Mouse (Mus musculus) neural tube, embryonic 14.5 days (tissue): ENCODE results near the gene Cpa4. TPM values are rescaled to one million over a fixed set of nuclear protein-coding genes. Genes with fewer than 3 reads are reported as not detected.

Experiments
- ATAC-seq: fragments of 200-750 bp; cut with Nextera tagmentation; 2 replicates; pipeline ENCODE4 v1.8.0; 2017; ENCODE audit warnings: low read depth, mild to moderate bottlenecking, moderate TSS enrichment, moderate library complexity
- H3K27ac ChIP-seq: fragments of 300-500 bp; sonication (generic); 2 replicates; pipeline ENCODE4 v1.5.1; 2014; ENCODE audit warnings: low read depth, mild to moderate bottlenecking, control low read depth, low read length, moderate library complexity, mixed read lengths
- H3K27me3 ChIP-seq: fragments of 300-500 bp; sonication (generic); 2 replicates; pipeline ENCODE4 v1.6.1; 2014; ENCODE audit warnings: low read length; ENCODE audit not compliant: control insufficient read depth, insufficient read depth
- H3K36me3 ChIP-seq: fragments of 300-500 bp; sonication (generic); 2 replicates; pipeline ENCODE4 v1.6.1; 2014; ENCODE audit warnings: low read length, mixed read lengths; ENCODE audit not compliant: control insufficient read depth, insufficient read depth
- H3K4me1 ChIP-seq: fragments of 300-500 bp; sonication (generic); 2 replicates; pipeline ENCODE4 v1.6.1; 2014; ENCODE audit warnings: low read length; ENCODE audit not compliant: control insufficient read depth, insufficient read depth
- H3K4me2 ChIP-seq: fragments of 300-500 bp; sonication (generic); 2 replicates; pipeline ENCODE4 v1.6.1; 2014; ENCODE audit warnings: mild to moderate bottlenecking, low read depth, low read length, control low read depth
- H3K4me3 ChIP-seq: fragments of 300-500 bp; sonication (generic); 2 replicates; pipeline ENCODE4 v1.5.1; 2014; ENCODE audit warnings: low read depth, low read length, control low read depth, mixed read lengths
- H3K9ac ChIP-seq: fragments of 300-500 bp; sonication (generic); replicated peaks from 2 replicates; pipeline ENCODE4 v1.6.1; 2014; ENCODE audit warnings: low read depth, mild to moderate bottlenecking, control low read depth, low read length, mixed read lengths
- H3K9me3 ChIP-seq: fragments of 300-500 bp; sonication (generic); 2 replicates; pipeline ENCODE4 v1.6.1; 2016; ENCODE audit warnings: low read length; ENCODE audit not compliant: control insufficient read depth
- WGBS: fragments of 180-500 bp; shearing (Covaris S2); extraction: QIAGEN DNeasy Blood & Tissue Kit; methylation state at CpG from one replicate; pipeline ENCODE4 v1.1.7; 2014; 5-methylcytosine and 5-hydroxymethylcytosine counted together
- polyA plus RNA-seq: library from polyadenylated mRNA; unstranded; fragments of >200 nt; fragmentation: Nextera tagmentation; extraction: Ambion mirVana; gene quantifications from 2 replicates; pipeline ENCODE4 v1.2.1, GENCODE M21; 2014

Gene Cpa4
- polyA plus RNA-seq, 1 experiment from 2014 or later = 0.90 TPM

DNA sequence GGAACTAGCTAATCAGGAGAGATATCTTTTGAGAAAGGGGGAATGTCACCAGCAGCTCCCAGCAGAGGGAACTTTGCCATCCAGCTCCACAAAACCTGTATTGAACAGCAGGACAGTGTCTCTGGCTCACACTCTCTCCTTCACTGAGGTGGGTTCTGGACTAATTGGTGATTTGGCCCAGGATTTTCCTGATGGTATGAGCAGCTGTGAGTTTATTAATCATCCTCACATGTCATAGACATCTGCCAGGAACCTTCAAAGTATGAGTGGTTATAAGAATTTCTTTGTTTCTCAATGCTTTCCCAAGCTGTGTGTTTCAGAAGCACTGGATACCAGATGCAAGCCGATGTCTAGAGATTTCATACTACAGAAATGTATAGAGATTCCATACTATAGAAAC, 6.8 kb downstream of the Cpa4 start:
- H3K27me3 ChIP-seq = no peaks in the 10 kb centered on the region
- H3K4me3 ChIP-seq = no peak overlapping the region
- no peaks in the 10 kb centered on the region for H3K36me3 ChIP-seq
- no peaks in the 10 kb centered on the region for H3K9me3 ChIP-seq
- ATAC-seq = no peak
- 86% methylated on average over 1 of the region's 1 CpGs for WGBS
- H3K4me1 ChIP-seq = peaks cover 6% of the 10 kb centered on the region
- no peak overlapping the region for H3K27ac ChIP-seq
- H3K4me2 ChIP-seq = no peak overlapping the region
- H3K9ac ChIP-seq = no peak overlapping the region

DNA sequence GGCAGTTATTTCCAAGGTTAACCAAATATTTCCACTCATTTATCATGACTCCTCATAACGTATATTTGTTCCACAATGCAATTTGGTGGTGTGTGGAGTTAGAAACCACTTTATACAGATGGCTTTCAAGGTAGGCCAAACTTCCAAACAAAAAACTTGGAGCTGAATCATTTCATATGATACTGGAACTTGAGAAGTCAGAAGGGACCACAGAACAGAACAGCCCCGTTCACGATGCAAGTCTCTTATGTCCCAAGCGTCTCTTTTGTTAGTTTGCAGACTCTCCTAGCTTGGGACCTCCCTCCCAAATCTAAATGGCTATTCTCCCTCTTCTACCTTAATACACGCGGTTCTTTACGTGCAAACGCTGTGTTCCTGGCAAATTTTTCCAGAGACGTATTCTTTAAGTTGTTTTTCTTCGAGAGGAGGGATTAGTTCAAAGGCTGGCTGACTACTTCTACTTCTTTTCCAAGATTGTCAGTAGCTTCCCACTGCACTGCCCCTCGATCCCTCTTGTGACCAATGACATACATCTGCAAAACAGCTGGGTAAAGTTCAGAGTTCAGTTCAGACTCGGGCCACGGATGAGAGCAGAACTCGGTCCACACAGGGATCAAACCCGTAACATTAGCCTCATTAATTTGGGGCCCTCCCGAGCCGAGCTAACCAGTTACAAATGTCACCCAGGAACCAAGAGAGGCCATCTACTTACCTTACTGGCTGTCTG, 8.5 kb downstream of the Cpa4 start:
- 81% methylated on average over 17 of the region's 17 CpGs for WGBS
- no peak overlapping the region for H3K4me2 ChIP-seq
- H3K9ac ChIP-seq = no peak overlapping the region
- H3K4me1 ChIP-seq = peaks cover 16% of the 10 kb centered on the region
- no peak overlapping the region for H3K4me3 ChIP-seq
- no peak for ATAC-seq
- no peaks in the 10 kb centered on the region for H3K36me3 ChIP-seq
- H3K27me3 ChIP-seq = no peaks in the 10 kb centered on the region
- no peaks in the 10 kb centered on the region for H3K9me3 ChIP-seq
- no peak overlapping the region for H3K27ac ChIP-seq

DNA sequence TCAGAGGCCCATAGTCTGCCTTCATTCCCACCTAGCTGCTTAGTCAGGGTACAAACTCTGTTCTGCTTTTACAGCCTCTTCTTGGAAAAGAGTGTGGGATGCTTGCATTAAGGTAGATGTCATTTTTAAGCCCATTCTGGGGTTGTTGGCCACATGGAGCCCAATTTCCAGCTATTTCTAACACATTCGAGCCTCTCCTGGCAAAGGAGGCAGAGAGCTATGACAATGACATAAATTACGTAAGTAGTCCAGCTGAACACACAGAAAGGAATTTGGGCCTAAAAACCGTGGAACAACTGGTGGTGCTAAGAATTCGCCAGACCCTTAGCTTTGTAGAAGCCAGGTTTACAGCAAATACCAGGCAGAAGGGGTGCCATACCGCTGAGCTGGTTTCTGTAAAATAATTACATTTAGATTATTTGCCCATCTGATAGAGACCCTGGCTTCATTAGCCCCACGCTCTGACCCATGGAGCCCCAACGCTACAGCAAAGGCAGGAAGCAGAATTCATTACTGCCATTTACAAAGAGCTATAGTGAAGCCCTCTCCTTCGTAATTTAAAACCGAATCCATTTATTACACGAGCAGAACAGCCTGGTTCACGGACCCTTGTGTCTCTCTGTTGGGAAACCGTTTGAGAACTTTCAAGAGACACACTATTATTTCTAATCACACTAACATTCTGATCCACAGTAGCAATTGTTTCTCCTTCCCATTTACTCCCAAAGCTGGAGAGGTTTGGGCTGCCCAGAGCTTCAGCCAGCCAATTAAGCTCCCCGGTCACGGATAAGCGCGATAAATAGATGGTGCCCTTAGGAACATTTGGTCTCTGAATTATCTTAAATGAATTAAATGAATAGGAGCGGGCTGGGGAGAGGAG, 12.0 kb downstream of the Cpa4 start:
- WGBS = 22% methylated on average over 17 of the region's 17 CpGs
- peaks cover 11% of the 10 kb centered on the region for H3K4me1 ChIP-seq
- no peaks in the 10 kb centered on the region for H3K9me3 ChIP-seq
- no peaks in the 10 kb centered on the region for H3K27me3 ChIP-seq
- H3K4me2 ChIP-seq = peak overlapping the region; percentile 15; the same call in 1 of the 2 replicates
- no peak overlapping the region for H3K4me3 ChIP-seq
- no peaks in the 10 kb centered on the region for H3K36me3 ChIP-seq
- H3K27ac ChIP-seq = peak overlapping the region; percentile 45
- ATAC-seq = peak; percentile 44; the same call in 1 of the 2 replicates
- H3K9ac ChIP-seq = no peak overlapping the region

DNA sequence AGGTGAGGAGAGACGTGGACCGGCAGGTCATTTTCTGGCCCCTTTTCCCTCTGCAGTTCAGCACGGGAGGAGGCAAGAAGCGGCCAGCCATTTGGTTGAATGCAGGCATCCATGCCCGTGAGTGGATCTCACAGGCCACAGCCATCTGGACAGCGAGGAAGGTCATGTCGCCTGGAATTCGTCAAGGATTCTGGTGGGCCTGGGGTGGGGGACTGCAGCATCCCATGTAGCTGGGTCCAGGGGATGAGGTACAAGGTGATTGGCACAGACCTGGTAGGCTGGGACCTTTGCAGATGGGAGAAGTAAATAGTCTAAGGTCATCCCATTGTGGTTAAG, 12.6 kb downstream of the Cpa4 start:
- H3K27ac ChIP-seq = peak overlapping the region; percentile 45; the same call in 1 of the 2 replicates
- no peaks in the 10 kb centered on the region for H3K9me3 ChIP-seq
- H3K4me1 ChIP-seq = peaks cover 11% of the 10 kb centered on the region
- no peaks in the 10 kb centered on the region for H3K36me3 ChIP-seq
- H3K4me3 ChIP-seq = no peak overlapping the region
- ATAC-seq = peak; percentile 17
- no peaks in the 10 kb centered on the region for H3K27me3 ChIP-seq
- peak overlapping the region; percentile 15; the same call in 1 of the 2 replicates for H3K4me2 ChIP-seq
- no peak overlapping the region for H3K9ac ChIP-seq
- WGBS = 23% methylated on average over 8 of the region's 8 CpGs

DNA sequence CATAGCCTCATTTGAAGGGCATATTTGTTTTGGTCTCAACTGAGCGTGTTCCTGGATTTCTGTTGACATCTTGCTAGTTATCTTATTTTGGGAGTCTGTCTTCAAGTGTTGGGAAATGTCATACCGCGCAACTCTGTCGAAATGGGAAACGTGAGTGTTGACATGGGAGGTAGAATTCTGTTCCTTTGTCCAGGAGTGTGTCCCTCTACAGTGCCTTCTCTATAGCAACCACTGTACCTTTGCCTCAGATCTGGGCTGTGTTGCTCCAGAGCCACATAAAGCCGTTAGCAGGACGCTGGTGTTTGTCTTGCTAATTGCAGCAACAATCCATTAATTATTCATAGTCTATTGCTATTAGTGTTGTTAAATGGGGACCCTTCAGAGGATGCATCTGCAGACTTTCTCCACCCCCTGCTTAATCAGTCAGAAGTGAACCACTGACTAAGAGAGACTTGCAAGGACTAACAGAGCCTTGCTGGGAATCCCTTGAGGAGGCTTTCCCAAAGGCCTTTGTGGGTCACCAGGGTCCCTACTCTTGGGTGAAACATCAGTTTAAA, 18.8 kb downstream of the Cpa4 start:
- WGBS = 58% methylated on average over 7 of the region's 7 CpGs
- H3K4me1 ChIP-seq = peaks cover 6% of the 10 kb centered on the region; the same call in 1 of the 2 replicates
- H3K36me3 ChIP-seq = no peaks in the 10 kb centered on the region
- peak; percentile 41; the same call in 1 of the 2 replicates for ATAC-seq
- H3K27me3 ChIP-seq = no peaks in the 10 kb centered on the region
- H3K27ac ChIP-seq = no peak overlapping the region
- no peak overlapping the region for H3K9ac ChIP-seq
- H3K4me3 ChIP-seq = no peak overlapping the region
- H3K9me3 ChIP-seq = no peaks in the 10 kb centered on the region
- no peak overlapping the region for H3K4me2 ChIP-seq

DNA sequence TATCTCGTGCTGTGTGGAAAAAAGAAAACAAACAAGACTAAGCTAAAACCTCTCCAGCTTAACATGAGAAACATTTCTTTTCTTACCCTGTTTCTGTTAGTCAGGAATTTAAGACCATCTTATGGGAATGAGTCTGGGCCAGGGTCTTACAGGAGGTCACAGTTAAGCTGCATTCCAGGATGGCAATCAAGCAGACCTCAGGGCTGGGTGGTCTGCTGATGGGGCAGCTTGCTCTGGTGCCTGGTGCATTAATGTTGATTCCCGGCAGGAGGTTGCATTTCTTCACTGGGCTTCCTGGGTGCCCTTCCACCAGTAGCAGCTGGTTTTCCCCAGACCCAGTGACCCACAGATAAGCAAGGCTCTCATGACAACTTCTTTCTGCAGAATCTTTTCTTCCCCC, 21.6 kb downstream of the Cpa4 start:
- 70% methylated on average over 2 of the region's 2 CpGs for WGBS
- Histone ChIP-seq H3K4me2 (no peak overlapping the region), H3K36me3 (no peaks in the 10 kb centered on the region), H3K9ac (no peak overlapping the region), H3K4me3 (no peak overlapping the region), H3K27ac (no peak overlapping the region), H3K4me1 (peaks cover 11% of the 10 kb centered on the region; the same call in 1 of the 2 replicates), H3K27me3 (no peaks in the 10 kb centered on the region), H3K9me3 (no peaks in the 10 kb centered on the region)
- ATAC-seq = no peak

DNA sequence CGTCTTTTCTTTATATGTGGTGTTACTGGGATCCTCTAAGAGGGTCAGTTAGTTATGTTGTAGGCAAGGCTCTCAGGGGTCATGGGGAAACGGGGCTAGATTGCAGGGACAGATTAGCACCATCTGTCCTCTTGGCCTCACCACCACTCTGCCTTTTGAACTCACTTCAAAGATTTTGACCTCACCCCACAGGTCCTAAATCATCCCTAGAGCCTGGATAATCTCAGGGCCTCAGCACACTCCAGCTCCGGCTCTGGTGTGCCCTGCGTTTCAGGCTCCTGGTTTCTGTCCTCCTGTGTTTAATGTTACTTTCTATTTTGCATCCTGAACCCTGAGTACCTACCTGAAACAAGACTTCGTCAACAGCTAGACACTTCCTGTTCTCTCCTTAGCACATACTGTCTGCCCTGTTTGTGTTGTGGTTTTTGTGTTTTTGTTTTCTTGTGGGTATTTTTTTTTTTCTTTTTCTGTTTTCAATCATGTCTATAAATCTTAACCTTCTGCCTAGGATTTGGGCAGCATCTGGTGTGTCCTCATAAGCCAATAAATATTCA, 23.8 kb downstream of the Cpa4 start:
- H3K4me3 ChIP-seq = no peak overlapping the region
- H3K4me2 ChIP-seq = no peak overlapping the region
- no peak for ATAC-seq
- no peak overlapping the region for H3K9ac ChIP-seq
- 47% methylated on average over 5 of the region's 5 CpGs for WGBS
- H3K27me3 ChIP-seq = no peaks in the 10 kb centered on the region
- peaks cover 11% of the 10 kb centered on the region; the same call in 1 of the 2 replicates for H3K4me1 ChIP-seq
- no peaks in the 10 kb centered on the region for H3K9me3 ChIP-seq
- H3K27ac ChIP-seq = 0 out of 2 replicates have a peak overlapping the region, but pooled peaks have one; percentile 16
- H3K36me3 ChIP-seq = no peaks in the 10 kb centered on the region

DNA sequence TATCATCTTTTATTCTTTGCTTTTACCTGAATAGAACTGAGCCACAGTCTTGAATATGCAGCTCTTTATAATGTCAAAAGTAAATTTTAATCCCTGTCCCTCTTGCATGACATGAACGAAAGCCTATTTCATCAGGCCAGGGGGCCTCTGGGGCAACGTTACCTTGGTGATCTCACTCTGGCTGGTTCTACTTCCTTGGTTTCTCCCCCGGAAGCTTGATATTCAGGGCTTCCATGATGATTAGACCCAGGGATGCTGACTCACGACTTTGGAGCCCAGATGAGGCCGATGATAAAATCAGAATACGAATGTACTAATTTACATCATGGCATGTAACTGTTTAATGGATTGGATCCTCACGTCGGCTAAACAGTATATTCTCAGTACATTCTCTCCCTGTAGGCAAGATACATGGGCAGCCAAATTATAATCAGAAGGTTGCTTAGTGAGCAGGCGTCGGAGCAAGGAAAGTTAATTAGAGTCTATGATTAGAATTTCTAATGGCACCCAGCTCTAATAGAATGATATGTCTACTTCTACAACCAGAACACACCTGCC, 24.3 kb downstream of the Cpa4 start:
- peak; percentile 38; the same call in 1 of the 2 replicates for ATAC-seq
- 29% methylated on average over 10 of the region's 10 CpGs for WGBS
- Histone ChIP-seq H3K4me1 (peaks cover 5% of the 10 kb centered on the region; the same call in 1 of the 2 replicates), H3K4me3 (no peak overlapping the region), H3K27ac (no peak overlapping the region; the same call in 1 of the 2 replicates), H3K27me3 (no peaks in the 10 kb centered on the region), H3K9ac (no peak overlapping the region), H3K4me2 (no peak overlapping the region), H3K9me3 (no peaks in the 10 kb centered on the region), H3K36me3 (no peaks in the 10 kb centered on the region)
